Mouse (Mus musculus): ENCODE results near the gene Gucd1.
"Not testable (repeated sequence)": the region's sequence is repeated elsewhere in the genome, so short reads cannot be mapped to it uniquely, and the experiment has no call there.

Gucd1 gene

DNA sequence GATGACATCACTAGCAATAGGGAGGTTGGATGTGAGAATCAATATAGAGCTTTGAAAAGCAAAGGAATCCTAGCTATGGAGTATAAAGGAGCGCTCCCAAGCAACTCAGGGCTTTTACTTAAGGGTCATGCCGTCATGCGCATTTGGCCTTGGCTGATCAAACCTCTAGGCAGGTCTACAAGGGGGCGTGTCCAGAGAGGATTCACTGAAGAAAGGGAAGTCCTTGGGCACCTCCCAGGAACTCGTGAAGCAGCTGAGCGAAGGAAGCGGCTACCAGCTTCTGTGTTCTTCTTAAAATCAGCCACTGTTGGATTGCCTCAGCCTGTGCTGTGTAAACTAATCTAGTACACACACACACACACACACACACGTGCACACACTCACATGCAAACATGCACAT is 44.4 kb downstream of the Gucd1 start:
- no peak for DNase-seq (ENCODE audit: low spot score)

DNA sequence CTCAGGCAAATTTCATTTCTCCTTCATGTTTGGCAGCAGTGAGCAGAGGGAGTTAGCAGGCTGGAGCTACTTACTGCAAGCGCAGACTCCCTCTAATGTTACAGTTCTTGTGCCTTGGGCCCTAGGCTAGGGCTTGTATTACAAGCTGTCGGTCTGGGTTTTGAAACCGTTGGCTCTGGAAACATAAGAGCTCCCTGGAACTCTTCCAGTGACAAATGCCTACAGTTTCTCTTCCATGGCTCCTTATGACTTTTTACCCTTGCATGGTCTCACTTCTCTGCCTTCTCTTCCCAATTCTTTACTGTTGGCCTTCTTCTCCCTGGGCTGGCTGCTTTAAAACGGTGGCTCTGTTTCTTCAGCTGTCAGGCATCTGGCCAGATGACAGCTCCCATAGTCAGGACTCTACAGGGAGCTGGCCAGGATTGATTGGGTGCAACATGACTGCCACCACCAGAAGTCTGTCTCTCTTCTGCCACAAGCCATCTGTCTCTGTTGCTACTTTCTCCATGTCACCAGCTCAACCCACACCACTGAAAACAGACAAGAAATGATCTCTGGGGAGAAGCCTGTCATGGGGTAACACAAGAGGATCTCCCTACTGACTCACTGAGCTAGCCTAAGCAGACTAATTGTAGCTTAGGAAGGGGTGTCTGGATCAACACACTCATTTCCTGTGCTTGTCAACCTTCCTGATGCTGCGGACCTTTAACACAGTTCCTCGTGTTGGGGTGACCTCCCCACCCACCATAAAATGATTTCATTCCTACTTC is 51.8 kb downstream of the Gucd1 start:
- DNase-seq (ENCODE audit: low spot score), result no peak

DNA sequence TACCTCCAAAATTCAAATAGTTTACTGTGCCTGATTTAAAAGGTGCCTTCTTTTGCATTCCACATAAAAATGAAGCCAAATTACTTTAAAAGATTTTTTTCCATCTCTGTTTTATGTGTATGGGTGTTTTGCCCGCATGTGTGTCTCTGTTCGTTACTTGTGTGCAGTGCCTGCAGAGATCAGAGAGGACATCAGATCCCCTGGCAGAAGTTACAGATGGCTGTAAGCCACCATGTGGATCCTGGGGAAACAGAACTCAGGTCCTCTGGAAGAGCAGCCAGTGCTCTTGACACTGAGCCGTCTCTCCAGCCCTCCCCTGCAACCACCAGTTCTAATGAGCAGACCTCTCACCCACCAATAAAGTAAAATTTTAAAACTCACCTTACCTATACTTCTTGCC is 55.0 kb downstream of the Gucd1 start:
- no peak for DNase-seq (ENCODE audit: low spot score)

DNA sequence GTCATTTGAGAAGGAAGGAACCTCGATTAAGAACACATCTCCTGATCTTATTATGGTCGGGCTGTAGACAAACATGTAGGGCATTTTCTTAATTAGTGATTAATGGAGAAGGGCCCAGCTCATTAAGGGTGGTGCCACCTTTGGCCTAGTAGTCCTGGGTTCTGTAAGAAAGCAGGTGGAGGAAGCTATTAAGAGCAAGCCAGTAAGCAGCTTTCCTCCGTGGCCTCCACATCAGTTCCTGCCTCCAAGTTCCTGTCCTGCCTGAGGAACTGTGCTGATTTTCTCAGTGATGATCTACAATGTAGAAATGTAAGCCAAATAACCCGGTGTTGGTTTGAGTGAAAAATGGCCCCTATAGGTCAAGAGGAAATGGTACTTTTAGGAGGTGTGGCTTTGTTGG is 59.4 kb downstream of the Gucd1 start:
- no peak for DNase-seq (ENCODE audit: low spot score)

DNA sequence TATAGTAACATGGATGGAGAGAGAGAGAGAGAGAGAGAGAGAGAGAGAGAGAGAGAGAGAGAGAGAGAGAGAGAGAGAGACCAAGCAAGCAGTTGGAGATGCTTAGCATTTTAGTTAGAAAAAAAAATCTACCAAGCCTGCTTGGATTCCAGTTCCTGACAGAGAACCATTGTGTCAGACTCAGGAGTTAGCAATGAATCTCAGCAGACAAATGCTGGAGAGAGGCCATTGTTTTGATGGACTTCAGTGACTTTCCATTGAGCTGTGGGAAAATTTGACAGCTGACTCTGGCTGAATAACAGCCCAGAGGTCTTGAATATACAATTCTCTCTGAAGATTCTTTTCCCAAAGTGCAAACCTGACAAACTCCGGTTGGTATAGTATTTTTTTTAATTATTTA is 59.9 kb downstream of the Gucd1 start:
- no peak for DNase-seq (ENCODE audit: low spot score)

DNA sequence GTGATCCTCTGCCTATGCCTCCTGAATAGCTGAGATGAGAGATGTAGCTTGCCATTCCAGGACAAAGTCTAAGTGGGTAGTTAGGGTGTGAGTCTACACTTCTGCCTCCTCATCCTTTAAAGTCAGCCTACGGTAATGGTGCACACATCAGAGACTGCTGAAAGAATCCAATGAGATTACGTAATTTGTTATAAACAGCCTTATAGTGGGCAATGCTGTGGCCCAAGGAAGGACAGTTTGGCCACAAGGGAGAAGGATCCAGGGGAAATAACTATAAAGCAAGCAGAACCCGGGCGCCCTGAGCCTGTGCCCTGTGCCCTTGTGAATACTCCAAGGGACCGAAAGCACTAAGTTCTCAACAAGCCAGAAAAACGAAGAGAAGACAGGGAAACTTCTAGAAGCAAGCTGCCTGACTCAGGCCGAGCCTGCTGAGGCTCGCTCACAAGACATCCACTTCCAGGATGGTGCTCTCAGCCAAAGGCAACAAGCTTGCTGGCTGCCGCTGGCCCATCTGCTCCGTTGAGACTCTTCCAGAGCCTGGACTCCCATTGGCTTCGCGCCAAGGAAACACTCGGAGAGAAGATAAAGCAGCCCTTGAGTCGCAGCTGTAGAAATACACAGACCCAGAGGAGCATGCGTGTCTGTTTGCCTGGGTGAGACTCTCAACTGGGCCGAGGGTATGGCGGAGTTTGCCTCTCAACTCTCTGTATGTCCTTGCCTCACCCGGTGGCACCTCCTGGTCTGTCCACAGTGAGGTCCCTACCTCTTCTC is 61.5 kb downstream of the Gucd1 start:
- DNase-seq (ENCODE audit: low spot score), result not testable (repeated sequence)

DNA sequence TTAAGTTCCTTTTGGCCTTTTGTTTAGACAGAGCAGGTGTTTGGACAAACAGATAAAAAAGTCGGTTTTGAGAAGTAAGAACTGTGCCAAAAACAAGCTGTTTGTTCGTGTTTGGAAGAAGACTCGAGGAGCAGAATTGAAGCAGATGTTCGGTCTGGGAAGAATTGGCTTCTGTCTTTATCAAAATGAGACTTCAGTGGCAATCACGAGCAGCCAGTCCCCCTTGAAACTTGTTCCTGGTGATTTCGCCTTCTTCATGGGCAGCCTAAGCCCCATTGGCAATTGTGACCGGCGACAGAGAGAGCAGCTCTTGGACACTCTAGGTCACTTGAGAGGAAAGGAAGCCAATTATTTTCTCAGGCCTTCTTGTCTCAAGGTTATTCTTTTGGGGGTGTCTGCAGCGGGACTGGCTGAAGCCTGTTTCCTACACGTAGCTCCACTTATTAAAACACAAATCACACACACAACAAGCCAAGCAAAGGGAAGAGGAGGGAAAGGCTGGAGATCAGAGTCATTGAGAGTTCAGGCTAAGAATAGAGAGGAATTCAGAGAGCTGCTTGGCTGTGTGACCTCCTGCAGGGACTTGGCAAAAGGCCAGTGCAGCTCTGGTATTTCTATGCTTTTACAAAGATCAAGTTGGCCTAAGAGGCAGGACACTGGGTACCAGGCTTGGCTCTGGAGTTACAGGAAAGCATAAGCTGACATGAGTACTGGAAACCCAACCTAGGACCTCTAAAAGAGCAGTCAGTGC is 66.6 kb downstream of the Gucd1 start:
- no peak for DNase-seq (ENCODE audit: low spot score)

DNA sequence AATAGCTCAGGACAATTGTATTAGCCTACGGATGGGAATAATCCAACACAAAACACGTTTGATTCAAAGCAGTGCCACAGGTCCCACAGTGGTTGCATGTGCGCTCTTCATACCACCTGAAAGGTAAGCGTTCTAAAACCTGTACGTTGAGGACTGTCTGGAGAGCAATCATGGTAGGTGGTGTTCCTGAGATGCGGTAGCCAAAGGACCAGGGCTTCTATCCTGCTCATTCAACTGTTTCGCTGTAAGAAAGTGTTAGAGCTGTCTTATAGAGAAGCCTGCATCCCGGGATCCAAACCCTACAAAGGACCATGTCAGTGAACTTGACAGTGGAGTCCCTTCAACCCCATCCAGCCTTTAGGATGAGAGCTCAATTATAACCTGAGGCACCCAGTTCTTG is 67.4 kb downstream of the Gucd1 start:
- no peak for DNase-seq (ENCODE audit: low spot score)

DNA sequence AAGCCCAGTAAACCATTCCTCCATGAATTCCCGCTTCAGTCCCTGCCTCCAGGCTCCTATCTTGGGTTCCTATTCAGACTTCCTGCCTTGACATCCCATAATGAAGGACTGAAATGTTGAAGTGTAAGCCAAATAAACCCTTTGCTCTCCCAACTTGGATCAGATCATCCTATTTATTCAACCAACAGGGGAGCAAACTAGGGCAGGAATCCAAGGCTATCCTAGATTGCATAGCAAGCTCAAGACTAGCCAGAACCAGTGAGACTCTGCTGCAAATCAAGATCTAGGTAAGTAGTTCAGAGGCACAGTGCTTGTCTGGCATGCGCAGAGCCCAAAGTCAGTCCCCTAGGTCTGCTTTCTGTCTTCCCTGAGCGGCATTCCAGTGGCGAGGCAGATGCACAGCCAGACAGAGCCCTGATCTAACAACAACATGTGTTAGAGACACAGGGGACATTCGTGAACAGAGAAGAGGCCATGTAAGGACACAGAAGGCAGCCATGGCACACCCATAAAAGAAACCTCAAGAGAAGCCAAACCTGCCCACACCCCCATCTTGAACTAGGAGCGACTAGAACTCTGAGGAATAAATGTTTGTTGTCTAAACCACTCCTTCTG is 68.9 kb downstream of the Gucd1 start:
- no peak for DNase-seq (ENCODE audit: low spot score)

DNA sequence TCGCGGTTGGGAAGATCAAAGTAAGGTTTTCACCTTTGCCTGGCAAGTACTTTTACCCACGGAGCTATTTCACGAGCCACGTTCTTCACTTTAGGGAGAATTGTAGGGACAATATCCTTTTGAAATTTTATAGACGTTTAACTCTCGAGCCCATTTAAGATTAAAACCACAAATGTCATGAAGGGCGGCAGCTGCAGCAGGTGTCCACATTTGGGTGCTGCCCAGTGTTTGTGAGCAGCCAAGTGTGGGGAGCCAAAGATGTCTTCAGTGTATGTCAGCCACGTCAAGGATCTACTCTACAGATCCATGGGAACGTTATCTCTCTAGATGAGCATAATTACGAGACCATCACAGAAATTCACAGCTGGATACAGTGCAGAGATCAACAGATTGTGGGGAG is 70.3 kb downstream of the Gucd1 start:
- no peak for DNase-seq (ENCODE audit: low spot score)

DNA sequence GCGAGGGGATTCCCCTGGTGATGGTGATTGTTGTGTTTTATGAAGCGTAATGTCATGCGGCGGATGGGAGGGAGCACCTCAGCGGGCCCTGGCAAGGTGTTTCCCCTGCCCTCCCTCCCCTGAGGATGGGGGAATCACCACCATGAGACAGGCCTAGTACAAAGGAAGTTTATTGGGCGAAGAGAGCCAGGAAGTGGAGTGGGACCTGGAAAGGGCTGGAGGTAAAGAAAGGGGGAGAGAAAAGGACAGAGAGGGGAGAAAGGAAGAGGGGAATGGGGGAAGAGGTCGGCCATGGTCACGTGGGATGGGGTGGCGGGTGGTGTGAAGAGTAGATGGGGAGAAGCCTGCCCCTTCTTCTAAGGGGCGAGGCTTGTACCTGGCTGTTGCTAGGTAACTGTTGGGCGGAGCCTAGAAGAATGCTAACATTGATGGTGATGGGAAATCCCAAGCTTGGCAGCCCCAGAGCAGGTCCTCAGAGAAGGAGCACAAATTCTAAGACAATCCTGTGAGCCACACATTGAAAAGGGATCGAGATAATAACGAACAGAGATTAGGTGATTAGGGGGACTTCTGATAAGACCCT is 71.2 kb downstream of the Gucd1 start:
- DNase-seq (ENCODE audit: low spot score), result no peak

DNA sequence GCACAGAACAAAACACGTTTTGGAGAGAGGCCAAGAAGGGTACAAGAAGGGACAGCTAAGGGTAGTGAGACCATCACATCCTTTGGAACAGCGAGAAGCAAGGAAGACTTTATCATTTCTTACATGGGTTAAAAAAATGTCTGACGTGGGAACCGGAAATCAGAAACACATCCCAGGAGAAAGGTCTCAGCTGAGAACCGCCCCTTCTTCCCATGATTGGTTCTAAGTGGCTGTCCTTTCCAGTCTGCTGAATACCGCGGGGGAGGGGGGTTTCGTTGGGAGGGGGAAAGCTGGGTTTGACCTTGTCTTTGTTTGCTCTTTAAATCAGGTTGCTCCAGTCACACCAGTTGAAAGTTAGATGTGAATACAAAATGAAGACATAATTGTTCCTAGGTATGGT is 72.7 kb downstream of the Gucd1 start:
- no peak for DNase-seq (ENCODE audit: low spot score)

DNA sequence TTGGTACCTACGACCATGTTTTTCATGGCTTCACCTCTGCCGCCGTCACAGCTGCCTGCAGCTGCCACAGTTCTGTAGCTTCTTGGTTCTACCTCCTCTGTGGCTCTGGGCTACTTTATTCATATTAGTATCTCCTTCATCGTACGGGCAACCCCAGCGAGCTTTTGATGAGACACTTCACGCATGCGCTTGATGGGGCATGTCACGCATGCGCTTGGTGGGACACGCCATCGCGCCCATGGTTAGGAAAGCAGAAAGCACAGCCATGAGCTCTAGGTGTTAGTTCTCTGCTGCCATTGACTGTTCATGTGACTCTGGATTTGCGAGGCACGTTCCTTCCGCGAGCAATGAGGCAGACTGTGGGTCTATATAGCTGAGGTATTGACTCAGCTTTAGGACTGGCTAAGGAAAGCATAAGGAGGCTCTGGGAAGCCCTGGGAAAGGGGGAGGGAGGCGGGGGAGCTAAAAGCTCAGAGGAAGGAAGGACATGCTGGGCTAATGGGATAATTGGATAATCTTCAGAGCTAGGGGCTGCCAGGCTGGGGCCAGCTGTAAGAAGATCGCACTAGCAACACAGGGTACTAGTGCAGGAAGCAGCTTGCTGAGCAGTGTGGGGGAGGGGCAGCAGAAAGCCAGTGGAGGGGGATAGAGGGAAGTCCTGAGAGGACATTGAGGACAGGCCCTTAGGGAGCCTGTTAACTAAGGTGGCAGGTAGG is 73.5 kb downstream of the Gucd1 start:
- no peak for DNase-seq (ENCODE audit: low spot score)

DNA sequence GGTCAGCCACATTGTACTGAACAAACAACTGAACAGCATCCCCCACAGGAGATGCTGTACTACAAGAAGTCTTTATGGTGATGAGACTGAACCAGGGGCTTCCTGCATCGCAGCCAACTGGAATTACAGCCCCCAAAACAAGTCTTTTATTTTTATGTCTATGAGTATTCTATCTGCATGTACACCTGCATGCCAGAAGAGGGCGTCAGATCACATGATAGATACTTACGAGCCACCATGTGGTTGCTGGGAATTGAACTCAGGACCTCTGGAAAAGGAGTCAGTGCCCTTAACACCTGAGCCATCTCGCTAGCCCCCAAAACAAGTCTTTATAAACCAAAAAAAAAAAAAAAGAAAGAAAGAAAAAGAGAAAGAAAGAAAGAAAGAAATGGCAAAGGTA is 74.8 kb downstream of the Gucd1 start:
- DNase-seq (ENCODE audit: low spot score), result no peak

DNA sequence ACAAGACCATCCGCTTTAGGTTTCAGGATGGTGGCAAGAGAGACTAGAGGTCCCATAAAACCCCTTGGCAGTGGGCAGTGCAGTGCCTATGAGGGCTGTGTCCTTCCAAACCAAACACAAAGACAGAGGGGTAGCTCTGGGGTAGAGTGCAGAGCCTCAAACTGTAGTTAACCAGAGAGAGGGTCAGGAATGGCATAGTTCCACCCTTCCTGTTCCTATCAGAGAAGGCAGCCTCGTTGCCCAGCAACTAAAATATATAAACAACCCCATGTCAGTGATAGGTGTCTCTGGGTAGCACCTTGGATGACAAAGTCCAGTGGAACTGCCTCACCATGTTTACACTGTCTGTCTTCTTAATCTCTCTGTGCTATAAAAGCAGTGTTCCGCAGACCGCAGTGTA is 76.0 kb downstream of the Gucd1 start:
- no peak for DNase-seq (ENCODE audit: low spot score)

DNA sequence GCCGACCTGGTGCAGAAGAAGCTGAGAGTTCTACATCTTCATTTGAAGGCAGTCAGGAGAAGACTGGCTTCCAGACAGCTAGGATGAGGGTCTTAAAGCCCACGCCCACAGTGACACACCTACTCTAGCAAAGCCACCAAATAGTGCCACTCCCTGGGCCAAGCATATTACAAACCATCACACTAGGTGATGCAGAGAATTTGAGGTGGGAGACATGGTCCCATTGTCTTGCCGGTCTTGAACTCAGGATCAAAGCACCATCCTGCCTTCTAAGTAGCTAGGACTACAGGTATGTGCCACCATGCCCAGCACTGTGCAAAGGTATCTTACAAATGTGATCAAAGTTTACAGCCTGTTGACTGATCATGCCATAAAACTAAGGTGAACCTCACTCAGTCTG is 77.0 kb downstream of the Gucd1 start:
- DNase-seq (ENCODE audit: low spot score), result no peak

DNA sequence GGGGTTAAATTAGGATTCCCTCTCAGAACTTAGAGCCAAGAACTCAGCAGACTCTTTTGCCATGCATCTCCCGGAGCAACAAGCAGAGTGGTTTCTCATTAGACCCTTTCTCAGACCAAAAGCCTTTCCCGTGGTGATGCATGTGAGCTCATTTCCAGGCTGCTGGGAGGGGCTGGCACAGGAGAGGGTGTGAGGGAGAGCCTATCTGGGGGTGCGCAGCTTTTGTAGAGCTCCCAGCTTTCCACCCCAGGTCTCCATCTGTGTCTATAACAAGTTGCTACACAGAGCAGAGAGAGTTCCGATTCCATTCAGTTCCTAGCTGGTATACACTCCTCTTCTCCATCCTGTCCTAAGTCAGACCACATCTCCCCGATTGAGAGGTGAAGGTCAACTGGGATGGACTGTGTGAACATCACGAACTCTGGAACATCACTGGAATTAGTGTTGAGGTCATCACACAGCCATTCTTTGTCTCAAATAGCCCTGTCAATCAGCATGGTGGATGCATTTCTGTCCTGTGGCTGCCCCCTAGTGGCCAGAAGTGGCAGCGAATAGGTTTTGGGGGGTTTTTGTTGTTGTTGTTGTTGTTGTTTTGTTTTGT is 78.5 kb downstream of the Gucd1 start:
- DNase-seq (ENCODE audit: low spot score), result no peak

DNA sequence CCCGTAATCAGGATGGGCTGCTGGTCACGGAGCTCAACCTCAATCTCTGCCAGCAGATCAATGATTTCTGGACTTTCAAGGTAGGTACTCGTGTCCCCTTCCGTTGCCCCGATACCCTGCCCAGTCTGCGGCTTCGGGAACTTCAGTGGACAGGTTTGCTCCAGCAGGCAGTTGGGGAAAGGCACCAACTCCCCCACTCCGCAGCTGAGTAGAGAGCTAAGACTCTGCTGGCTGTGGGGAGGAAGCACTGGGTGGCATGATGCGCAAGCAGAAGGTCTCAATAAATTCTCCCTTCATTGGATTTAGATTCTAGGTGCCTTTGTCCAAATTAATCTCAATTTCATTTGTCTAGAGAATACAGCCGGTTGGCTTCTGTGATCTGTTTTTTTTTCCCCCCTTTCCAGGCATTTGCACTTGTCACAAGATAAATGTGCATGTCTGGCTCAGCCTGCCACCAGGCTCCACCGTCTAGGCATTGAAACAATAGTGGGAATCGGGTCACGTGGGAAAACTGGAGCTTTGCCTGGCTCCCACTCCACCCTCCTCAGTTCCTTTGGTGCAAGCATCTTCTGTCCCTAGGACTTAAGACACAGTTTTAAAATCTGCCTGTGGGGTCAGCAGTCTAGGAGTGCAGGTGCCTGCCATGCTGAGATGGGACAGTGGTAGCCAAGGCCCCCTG is 79.5 kb downstream of the Gucd1 start:
- DNase-seq (ENCODE audit: low spot score), result peak; percentile 35

DNA sequence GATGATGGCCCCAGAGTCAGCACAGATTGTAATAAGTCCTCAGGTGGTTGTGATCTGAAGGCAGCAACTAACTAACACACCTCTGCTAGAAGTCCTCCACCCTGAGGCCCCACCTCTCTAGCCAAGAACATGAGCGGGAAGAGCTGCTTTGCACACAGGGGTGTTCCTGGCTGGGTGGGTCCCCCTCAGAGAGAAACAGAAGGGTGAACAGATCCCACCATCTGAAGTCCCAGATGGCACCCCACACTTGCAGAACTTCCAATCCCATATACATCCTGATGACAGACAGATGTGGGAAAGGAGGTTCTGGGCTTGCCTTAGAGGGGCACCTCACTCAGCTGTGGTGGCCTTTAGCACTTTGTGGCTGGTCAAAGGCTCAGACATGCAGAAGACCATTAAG is 80.5 kb downstream of the Gucd1 start:
- no peak for DNase-seq (ENCODE audit: low spot score)

DNA sequence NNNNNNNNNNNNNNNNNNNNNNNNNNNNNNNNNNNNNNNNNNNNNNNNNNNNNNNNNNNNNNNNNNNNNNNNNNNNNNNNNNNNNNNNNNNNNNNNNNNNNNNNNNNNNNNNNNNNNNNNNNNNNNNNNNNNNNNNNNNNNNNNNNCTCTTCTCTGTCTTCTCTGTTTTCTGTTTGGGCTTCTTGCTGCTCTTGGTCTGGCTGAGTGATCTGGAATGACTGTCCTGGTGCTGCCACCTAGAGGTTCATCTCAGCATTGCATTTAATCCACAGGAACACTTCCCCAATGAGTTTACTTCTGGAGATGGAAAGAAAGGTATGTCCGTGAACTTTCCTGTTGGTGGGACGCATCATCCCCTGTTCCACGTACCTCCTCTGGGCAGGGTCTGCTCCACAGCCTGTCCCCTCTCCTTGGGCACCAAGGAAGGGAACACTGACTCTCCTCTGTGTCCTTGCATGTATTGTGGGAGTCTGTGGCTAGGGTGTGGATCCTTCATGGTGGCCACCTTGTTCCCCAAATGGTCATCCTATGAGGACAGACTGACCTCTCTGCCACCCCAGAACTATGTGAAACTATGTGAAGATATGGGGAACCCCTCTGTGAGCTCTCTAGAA is 81.1 kb downstream of the Gucd1 start:
- DNase-seq (ENCODE audit: low spot score), result peak; percentile 87
